Mouse (Mus musculus) spleen, postnatal 36 days (tissue): ENCODE measurements around the gene Agbl2.

Experiments
- DNase-seq, 2 experiments: peaks; one replicate each; pipeline ENCODE4 v3.0.0; 2022; ENCODE audit warnings: low spot score in 2 of 2, mixed read lengths in 1 of 2

Gene Agbl2

DNA sequence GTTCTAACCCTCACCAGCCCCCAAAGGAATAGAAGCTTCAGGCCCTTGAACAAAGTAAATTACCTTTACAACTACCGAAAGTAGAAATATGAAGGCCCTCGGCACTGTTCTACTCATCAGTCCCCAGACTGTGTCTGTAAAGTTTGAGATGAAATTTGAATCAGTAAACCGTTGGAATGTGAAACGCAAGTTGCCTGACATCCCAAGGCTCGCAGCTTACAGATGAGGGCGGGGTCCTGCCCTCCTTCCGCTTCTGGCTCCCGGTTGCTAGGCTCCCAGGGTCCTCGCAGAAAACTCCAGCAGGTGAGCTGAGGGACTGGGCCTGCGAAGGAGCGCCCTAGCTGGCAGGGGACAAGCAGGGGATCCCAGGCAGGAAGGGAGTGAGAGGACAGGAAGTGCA lies at the start of gene Agbl2:
TSS of gene Agbl2 (plus strand) at position 270 of the 400 bp plus-strand sequence.
- no peak for DNase-seq

DNA sequence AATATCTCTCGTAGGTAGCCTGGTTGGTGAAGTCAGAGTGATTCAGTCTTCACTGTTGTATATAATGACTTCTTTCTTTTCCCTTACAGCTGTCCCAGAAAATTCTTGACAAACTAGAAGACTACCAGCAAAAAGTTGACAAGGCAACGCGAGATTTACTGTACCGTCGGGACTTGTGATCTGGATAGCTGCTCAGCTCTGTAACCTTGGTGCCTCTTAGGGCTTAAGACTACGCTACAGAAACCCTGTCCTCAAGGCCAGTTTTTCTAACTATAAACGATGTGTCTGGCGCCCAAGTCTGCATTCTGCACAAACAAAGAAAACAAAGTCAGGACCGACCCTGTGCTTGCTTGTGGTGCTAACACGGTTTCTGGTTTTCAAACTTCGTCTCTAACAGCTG lies 47.2 kb upstream of the Agbl2 start:
- no peak for DNase-seq

DNA sequence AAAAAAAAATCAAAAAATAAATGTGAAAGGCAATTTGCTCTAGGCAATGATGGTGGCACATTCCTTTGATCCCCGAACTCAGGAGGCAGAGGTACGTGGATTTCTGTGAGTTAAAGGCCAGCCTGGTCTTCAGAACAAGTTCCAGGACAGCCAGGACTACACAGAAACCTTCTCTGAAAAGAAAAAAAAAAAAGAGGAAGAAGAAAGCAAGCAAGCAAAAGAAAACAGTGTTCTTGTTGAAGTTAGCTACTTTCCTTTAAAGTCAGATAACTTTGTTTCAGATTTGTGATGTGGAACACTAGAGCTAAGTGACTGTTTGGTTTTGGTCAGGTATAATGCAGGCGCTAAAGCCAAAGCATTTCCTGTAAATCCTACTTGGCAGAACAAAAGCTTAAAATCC lies 43.7 kb upstream of the Agbl2 start:
- no peak for DNase-seq

DNA sequence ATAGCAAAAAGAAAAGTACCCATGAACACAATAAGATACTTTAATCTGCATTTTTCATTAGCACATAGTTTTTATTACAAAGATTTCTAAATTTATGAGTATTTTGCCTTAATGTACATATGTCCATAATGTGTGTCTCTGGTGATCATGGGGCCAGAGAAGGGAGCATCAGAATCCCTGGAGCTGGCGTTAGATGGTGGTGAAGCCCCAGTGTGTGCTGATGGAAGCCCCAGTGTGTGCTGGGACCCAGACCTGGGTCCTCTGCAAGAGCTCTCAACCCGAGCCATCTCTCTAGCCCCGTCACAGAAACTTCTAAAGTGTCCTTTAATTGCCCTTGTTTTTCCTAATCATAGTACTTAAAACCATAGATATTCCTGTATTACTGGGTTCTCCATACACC lies 43.2 kb upstream of the Agbl2 start:
- no peak for DNase-seq

DNA sequence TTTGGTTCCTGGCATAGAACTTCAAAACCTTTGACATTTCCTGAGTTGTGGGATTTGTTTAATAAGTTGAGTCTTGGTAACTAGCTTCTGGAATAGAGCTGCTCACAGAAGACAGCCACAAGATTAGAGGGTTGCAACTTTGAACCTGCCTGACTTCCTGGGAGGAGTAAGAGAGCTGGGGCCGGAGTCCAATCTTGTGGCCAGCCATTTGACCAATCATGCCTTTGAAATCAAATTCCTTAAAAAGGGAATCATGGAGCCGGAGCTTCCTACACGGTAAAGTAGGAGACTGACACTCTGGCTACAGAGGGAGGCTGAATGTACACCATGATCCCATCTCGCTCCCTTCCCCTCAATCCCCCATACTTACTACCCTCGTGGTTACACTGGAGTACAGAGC lies 42.6 kb upstream of the Agbl2 start:
- no peak for DNase-seq

DNA sequence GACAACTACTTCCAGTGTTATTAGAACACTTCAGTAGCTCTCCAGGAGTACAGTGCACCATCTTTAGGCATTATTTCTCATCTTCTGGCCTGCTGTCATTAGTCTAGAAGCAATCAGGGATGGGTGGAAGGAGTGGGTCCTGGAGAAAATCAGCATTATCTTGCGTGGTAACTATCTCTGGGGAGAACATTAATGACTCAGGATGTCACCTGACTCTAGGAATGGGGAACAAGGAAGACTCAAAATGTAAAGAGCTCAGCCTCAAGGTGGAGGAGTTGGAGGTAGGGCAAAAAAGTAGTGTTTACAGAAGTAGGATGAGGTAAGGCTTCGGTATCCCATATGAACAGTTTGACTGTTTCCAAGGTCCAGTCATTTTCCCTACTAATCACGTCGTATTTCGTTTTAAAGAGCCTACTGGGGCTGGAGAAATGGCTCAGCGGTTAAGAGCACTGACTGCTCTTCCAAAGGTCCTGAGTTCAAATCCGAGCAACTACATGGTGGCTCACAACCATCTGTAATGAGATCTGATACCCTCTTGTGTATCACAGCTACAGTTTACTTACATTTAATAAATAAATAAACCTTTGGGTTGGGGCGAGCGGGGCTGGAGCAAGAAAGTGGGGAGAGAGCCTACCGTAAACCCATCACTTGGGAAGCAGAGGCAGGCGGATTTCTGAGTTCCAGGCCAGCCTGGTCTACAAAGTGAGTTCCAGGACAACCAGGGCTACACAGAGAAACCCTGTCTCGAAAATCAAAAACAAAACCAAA lies 38.1 kb upstream of the Agbl2 start:
- peak in 1 of 2 experiments; percentile 5 for DNase-seq

DNA sequence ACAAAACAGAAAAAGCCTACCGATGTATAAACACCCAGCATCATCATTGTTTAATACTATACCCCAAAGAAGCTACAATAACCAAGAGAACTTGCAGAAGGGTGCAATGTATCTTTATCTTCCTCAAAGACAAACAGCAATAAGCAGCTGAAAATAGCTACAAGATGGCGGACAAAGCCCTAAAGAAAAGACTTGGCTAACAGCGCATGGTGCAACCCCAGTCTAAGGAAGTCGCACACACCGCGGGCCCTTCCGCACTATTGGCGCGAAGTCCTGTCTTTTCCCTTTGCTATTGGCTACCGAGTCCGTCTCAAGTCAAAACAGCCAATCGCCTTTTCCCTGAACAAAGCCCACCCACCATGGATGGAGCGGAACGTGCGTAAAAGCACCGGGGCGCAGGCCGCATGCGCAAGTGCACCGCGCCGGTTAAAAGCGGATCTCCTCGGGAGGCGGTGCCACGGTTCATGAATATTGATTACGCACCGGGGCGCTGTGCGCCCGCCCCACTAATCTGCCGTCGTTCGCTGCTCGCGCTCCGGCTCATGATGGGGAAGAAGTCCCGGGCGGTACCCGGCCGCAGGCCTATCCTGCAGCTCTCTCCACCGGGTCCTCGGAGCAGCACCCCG lies 37.4 kb upstream of the Agbl2 start, which contains the start of gene Fnbp4:
TSS of gene Fnbp4 (plus strand) at position 318 of the 626 bp plus-strand sequence.
- peak; percentile 99 for DNase-seq

DNA sequence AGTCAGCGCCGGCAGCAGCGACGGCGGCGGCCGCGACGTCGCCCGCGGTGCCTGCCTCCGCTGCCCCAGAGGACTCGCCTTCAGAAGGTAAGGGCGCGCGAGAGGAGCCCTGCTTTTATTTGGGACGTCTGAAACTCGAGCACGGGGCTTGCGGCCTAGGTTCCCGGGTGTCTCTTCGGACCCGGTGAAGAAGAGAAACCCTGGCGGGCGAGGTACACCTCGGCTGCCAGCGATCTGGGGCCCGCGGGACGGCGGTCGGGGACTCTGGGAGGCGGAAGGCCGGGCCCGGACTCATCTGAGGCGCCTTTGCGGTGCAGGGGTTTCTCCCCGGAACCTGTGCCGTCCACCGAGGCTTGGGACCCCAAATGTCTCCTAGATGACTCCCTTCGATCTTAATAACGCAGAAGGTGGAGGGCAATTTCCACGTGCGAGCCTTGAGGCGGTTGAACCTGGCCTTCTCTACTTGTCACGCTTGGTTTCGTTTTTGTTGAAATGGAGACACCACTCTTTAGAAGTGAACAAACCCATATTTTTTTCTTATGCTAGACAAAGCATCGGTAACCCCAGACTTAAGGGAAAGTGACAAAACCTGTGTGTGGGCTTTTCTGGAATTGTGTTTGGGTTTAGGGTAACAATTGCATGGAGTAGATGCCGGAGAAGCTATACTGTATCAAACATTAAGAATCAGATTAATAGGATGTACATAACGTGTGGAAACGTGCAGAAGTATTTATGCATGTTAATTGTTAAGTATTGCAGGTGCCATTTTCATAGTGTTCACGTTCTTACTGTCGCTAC lies 36.6 kb upstream of the Agbl2 start:
- peak; percentile 41 to 47 for DNase-seq

DNA sequence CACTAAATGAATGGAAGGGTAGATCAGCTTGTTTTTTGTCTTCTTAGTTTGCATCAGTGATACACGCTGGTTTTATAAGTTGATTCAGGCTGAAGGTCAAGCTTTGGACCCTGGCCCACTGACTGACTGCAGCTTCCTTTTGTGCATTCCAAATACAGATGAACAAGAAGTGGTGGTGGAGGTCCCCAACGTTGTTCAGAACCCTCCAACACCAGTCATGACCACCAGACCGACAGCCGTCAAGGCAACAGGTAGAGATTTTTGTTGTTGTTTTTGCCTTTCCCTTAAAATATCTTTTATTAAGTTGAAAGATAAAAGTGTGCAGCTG lies 36.0 kb upstream of the Agbl2 start:
- no peak for DNase-seq

DNA sequence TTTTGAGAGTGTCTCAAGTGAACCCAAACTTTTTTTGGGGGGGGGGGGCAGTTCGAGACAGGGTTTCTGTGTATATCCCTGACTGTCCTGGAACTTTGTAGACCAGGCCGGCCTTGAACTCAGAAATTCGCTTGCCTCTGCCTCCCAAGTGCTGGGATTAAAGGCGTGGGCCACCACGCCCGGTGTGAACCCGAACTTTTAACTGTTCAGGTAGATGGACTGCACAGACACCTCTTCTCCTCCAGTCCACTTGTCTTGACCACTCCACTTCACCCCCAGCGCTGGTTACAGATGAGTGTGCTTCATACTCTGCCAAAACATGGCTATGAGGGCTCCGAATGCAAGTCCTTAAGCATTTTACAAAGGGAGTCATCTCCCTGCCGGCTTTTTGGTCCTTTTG lies 35.4 kb upstream of the Agbl2 start:
- no peak for DNase-seq

DNA sequence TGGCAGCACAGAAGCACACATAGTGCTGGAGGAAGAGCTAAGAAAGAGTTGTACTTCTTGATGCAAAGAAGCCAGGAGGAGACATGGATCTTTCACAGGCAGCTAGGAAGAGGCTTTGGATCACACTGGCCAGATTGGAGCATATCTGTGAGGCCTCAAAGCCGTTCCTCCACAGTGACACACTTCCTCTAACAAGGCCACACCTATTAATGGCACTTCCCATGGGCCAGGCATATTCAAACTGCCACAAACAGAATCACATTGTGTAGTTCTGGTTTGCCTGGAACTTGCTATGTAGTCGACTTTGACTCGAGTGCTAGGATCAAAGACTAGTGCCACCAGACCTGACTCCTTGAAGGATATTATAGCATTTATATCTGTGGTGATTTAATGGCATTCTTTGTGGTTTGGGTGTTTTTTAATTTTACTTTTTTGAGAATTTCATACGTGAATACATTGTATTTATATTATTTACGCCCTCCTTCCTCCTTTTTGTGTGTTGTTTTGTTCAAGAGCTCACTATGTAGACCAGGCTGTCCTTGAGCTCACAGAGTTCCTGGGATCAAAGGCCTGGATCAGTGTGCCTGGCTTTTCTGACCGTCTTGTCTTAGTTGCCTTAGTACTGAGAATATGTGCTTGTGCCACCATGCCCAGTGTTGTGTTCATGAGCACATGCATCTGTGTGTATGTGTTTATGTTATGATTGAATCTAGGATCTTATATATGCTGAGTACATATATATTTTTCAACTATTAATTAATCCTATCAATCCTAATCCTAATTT lies 32.7 kb upstream of the Agbl2 start:
- DNase-seq = no peak

DNA sequence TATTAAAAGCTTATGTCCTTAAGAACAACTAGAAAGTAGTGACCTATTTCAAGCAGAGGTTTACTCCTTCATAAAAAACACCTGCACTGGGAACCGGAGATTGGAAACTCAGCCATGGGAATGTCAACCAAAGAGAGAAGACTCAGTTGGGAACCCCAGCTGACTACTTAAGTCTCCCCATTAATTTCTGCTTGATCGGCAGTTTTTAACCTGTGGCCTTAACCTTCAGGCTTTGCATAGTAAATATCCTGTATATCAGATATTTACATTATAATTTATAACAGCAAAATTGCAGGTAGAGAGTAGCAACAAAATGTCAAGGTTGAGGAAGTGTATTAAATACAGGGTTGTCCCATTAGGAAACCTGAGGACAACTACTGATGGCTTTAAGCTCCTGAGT lies 29.0 kb upstream of the Agbl2 start:
- DNase-seq = no peak

DNA sequence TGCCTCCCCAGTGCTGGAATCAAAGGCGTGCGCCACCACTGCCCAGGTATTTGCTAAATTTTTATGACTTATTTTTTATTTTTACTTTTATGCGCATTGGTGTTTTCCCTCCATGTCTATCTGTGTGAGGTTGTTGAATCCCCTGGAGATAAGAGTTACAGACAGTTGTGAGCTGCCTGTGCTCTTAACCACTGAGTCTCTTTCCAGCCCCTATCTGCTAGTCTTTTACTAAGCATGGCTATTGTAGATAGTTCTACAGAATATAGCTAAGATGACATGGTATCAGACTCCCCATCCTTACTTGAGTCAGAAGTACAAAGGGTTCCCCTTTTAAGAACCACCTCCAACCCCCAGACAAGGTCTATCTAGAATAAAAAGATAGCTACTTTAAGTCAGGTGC lies 28.3 kb upstream of the Agbl2 start:
- DNase-seq = no peak

DNA sequence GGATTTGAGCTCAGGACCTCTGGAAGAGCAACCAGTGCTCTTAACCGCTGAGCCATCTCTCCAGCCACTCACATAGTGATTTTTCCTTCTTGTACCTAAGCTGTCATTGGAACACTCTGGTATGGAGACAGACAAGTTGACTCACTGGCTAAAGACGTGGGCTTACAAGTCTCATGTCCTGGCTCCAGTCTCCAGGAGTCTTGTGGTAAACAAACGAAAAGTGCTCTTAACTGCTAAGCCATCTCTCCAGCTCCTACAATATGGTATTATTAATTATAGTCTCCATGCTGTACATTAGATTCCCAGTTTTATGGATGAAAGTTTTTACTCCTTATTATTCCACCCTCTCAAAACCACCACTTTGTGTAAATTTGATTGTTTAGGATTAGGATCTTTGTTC lies 17.4 kb upstream of the Agbl2 start:
- DNase-seq = no peak

DNA sequence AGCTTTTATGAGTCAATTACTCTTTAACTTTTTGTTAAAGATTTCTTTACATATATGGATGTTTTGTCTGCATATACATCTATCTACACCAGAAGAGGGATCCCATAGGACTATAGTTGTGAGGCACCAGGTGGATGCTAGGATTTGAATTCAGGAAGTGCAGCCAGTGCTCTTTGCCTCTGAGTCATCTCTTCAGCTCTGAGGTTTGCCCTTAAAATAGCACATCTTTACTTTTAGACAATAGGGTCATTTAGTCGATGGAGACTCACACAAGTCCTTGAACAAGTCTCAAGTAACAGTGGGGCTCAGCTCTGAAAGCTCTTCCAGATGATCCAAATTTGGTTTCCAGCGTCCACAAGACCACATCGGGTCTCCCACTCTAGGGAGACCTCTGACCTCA lies 1.2 kb upstream of the Agbl2 start:
- no peak for DNase-seq

DNA sequence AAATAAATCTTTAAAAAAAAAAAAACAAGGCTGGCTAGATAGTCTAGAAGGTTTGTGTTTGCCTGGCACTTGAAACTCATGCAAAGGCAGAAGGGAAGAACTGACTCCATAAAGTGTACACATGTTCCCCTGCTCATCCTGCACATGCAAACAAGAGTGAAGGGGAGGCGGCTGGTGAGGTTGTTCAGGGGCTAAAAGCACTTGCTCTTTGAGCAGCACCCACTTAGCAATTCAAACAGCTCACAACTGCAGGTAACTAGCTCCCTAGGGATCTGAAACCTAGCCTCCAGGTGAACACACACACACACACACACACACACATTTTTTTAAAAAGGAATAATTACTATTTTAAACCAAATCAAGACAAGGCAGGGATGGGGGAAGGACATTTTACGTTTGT lies 589 bp upstream of the Agbl2 start:
- no peak for DNase-seq

DNA sequence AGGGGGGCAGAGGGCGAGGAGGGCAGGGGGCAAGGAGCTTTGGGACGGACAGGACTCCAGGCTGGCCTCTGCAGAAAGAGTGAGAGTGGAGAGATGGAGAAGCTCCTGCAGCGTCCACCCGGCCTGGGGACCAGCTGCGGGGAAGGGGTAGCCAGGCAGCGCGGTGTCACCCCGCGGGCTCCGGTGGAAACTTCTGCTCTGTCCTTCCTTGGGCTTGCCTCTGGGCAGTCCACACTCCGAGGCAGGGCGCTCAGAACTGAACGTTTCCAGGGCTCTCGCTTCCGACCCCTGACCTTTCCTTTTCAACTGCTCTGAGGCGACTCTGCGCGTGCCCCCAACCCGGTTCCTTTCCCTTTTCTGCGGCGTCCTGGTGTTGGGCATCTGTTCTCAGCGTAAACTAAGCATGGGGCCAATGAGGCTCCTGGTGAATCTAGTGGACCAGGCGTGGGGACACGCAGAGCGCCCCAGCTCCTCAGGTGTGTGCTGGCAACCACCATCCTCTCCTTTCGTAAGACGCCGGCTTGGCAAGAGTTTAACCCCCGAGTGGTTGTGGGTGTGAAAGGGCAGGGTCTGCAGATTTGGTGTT lies 467 bp downstream of the Agbl2 start:
- no peak for DNase-seq

DNA sequence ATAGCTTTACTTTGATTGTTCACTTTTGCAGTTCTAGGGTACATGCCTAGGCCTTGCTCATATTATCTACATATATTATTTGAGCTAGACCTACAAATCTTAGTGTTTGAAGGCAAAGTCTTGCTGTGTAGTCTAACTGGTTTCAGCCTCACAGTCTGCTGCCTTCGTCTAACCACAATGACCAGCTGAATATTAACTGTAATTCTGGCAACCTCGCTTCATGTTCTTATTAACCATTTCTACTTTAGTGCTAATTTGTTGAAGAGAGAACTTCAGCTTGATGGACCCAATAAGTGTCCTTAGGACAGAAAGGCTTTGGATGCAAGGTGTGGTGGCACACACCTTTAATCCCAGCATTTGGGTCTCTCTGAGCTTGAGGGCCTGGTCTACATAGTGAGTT lies 5.6 kb downstream of the Agbl2 start:
- no peak for DNase-seq

DNA sequence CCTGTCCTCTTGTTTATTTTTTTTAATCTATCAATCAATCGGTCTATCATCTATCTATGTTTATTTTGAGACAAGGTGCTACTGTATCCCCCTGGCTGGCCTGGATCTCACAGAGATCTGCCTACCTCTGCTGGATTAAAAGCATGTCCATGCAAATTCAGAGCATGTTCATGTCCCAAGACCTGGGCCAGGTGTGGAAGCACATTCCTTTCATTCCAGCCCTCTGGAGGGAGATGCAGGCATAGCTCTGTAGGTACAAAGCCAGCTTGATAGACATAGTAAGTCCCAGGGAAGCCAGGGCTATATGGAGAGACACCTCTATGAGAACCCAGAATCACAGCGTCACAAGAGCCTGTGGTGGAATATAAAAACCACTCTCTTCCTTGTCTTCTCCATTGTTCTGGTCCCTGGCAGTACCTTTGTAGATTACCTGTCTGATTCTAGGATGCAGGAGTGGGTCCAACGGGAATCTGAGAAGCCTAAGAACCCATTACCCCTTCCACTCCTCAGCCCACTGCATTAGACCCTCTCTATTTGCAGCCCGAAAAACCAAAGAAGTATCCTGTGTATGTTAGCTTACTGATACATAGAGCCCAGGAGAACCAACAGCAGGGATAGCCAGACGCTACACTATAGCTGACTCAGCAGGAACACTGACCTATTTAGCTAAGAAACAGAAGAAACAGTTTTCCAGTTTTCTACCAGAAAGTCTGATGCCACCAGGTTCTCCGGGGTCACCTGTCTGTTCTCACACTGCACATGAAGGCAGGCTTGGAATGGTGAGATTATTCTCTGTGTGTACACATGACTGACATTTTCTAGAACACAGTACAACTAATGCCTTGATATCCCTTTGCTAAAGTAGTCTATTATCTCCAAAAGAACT lies 26.0 kb downstream of the Agbl2 start:
- no peak for DNase-seq

DNA sequence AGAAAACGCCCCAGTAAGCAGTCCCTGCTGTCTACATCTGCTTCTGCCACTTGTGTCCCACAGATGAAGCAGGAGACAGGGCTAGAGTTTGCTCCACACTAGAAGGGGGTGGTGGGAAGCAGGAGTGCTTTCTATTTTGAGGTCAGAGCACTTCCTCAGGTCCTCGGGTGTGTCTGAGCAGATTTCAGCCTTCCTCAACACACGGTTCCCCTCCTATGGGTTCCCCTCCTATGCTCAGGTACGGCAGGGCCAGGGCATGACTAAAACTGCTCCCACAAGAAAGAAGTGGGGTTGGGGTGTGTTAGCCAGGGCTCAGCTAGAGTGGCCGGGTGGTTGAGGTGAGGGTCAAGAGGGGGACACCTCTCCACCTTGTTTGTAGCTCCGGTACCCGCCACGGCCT lies 28.2 kb downstream of the Agbl2 start:
- no peak for DNase-seq

DNA sequence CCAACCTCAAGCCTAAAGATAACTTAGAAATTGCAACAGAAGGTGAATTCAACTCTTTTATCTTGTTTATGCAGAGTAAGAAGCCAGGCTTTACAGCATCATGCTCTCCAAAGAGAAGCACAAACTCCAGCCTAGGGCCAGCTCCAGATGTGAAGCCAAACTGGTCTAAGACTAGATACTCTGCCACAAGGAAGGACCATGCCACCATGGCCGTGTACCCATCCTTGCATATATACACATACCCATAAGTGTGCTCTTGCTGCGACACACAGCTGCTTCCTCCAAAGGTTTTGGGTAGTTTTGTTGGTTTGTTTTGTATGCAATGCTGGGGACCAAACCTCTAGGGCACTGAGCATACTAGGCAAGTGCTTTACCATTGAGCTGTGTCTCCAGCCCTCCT lies 32.7 kb downstream of the Agbl2 start:
- no peak for DNase-seq
